ENCODE assay signal across 25 mouse cellular contexts in the genomic region with DNA sequence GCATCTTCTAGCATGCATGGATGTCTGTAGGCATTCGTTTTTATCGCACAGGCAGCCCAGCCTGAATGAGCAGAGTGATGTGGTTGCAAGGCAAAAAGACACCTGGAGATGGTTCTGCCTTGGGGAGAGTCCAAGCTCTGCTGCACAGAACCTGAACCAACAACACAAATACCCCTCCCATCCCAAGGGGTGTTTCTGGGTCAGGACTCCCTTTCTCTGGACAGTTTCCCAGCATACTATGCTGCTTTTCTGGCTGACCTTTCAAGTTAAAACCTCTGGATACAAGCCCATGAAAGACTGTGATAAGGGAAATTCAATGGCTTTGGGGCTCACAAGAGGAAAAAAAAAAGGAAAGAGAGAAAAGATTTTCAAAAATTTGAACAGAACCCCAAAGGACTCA. TPM values are rescaled to one million over a fixed set of nuclear protein-coding genes. Genes with fewer than 3 reads are reported as not detected.
DNase-seq lines count a peak whose midpoint lies in the region; ATAC-seq and TF ChIP-seq lines count a peak whose summit lies in the region.
"Had no signal": no experiment of that assay in that cellular context is flagged by ENCODE, and none has a peak within 500 bp of the region (broad histone marks: within the 10 kb centered on the region; RNA-seq: fewer than 3 reads in every experiment).

No protein-coding gene starts in this region.

- H3K4me1 ChIP-seq in kidney, adult 2 months (ENCODE audit: control insufficient read depth, insufficient read depth, low read length) = 0 out of 2 replicates have a peak, but pooled peaks cover 12% of the 10 kb centered on the region
- no peaks in the 10 kb centered on the region for H3K4me1 ChIP-seq in liver, adult 2 months (ENCODE audit: control insufficient read depth, insufficient read depth, low read length)
- H3K4me1 ChIP-seq in liver, postnatal 0 days (ENCODE audit: insufficient read depth) = 0 out of 2 replicates have a peak, but pooled peaks cover 3% of the 10 kb centered on the region

- H3K4me3 ChIP-seq in gastrocnemius, adult 2 months = no peak overlapping the region
- H3K4me3 ChIP-seq in kidney, adult 2 months (ENCODE audit: insufficient read depth, low read depth, low read length) = no peak overlapping the region
- H3K4me3 ChIP-seq in liver, adult 2 months (ENCODE audit: insufficient read depth, low read depth, low read length) = no peak overlapping the region
- no peak overlapping the region for H3K4me3 ChIP-seq in liver, postnatal 0 days (ENCODE audit: low read depth, low read length)
- H3K4me3 ChIP-seq: forebrain, embryonic 13.5 days; heart, embryonic 13.5 days; midbrain, embryonic 15.5 days; neural tube, embryonic 15.5 days; stomach, embryonic 15.5 days had no signal

- no peak overlapping the region for H3K9ac ChIP-seq in liver, adult 2 months (ENCODE audit: low read depth, low read length)
- H3K9ac ChIP-seq in liver, postnatal 0 days (replicated peaks) = no peak overlapping the region
- H3K9ac ChIP-seq: forebrain, embryonic 13.5 days; heart, embryonic 13.5 days; midbrain, embryonic 15.5 days; neural tube, embryonic 15.5 days; stomach, embryonic 15.5 days had no signal

- no peak overlapping the region for H3K4me2 ChIP-seq in liver, postnatal 0 days (ENCODE audit: low read depth, low read length)
- H3K4me2 ChIP-seq: forebrain, embryonic 13.5 days; heart, embryonic 13.5 days; liver, embryonic 11.5 days; midbrain, embryonic 15.5 days; neural tube, embryonic 15.5 days; stomach, embryonic 15.5 days had no signal

- DNase-seq in adrenal gland, adult 2 months = peak; percentile 62
- DNase-seq in adrenal gland, postnatal 25 days = no peak
- DNase-seq in gastrocnemius, adult 2 months = peak; percentile 28
- no peak for DNase-seq in gastrocnemius, postnatal 25 days
- DNase-seq in kidney, adult 2 months = peak; percentile 38
- DNase-seq in kidney, postnatal 4 days = no peak
- peak; percentile 94 for DNase-seq in liver, adult 2 months (ENCODE audit: extremely low read depth, low read depth, low spot score)
- no peak for DNase-seq in liver, postnatal 0 days
- DNase-seq: cerebellum, adult 2 months; cerebellum, postnatal 14 days; retina, postnatal 1 day; right cerebral cortex, postnatal 14 days had no signal

- H3K36me3 ChIP-seq in kidney, adult 2 months (ENCODE audit: control insufficient read depth, insufficient read depth, low read length) = no peaks in the 10 kb centered on the region
- H3K36me3 ChIP-seq in liver, adult 2 months (ENCODE audit: control insufficient read depth, insufficient read depth, low read length) = no peaks in the 10 kb centered on the region
- no peaks in the 10 kb centered on the region for H3K36me3 ChIP-seq in liver, postnatal 0 days (replicated peaks; ENCODE audit: insufficient read depth, low read length)
- H3K36me3 ChIP-seq: heart, embryonic 13.5 days; midbrain, embryonic 15.5 days; neural tube, embryonic 15.5 days; stomach, embryonic 15.5 days had no signal

- TF ChIP-seq POLR2A in kidney, adult 2 months (IDR thresholded peaks at IDR 0.05; ENCODE audit: low read depth, low read length) = no peak
- TF ChIP-seq POLR2A in liver, adult 2 months (IDR thresholded peaks at IDR 0.05; ENCODE audit: extremely low read depth, insufficient read depth, low read length) = no peak

- intact Hi-C loops in gastrocnemius, adult 2 months (cut with DNase I) = loop anchor here (10.0 kb wide), 2 partner anchors 187 to 357 kb away; no protein-coding TSS in a partner anchor

- H3K9me3 ChIP-seq in liver, postnatal 0 days (ENCODE audit: low read length) = no peaks in the 10 kb centered on the region
- H3K9me3 ChIP-seq: forebrain, embryonic 13.5 days; heart, embryonic 13.5 days; midbrain, embryonic 15.5 days; neural tube, embryonic 15.5 days; stomach, embryonic 15.5 days had no signal

- TF ChIP-seq EP300 in liver, postnatal 0 days (IDR thresholded peaks at IDR 0.05; ENCODE audit: low read depth) = no peak

- H3K27ac ChIP-seq in gastrocnemius, adult 2 months = no peak overlapping the region
- no peak overlapping the region for H3K27ac ChIP-seq in kidney, adult 2 months (ENCODE audit: insufficient read depth, low read depth, low read length)
- no peak overlapping the region for H3K27ac ChIP-seq in liver, adult 2 months (replicated peaks; ENCODE audit: insufficient read depth, low read depth, low read length)
- no peak overlapping the region for H3K27ac ChIP-seq in liver, postnatal 0 days (ENCODE audit: low read depth)
- H3K27ac ChIP-seq: forebrain, embryonic 13.5 days; heart, embryonic 13.5 days; macrophage; midbrain, embryonic 15.5 days; neural tube, embryonic 15.5 days; stomach, embryonic 15.5 days had no signal

- H3K79me2 ChIP-seq in liver, adult 2 months (ENCODE audit: control insufficient read depth, insufficient read depth, low read length) = peaks cover 9% of the 10 kb centered on the region; the same call in 1 of the 2 replicates

- no peak for TF ChIP-seq CTCF in gastrocnemius, adult 2 months (IDR thresholded peaks at IDR 0.05)
- no peak for TF ChIP-seq CTCF in kidney, adult 2 months (conservative IDR thresholded peaks at IDR 0.05; ENCODE audit: insufficient read depth, insufficient read length, low read depth, low read length)
- no peak for TF ChIP-seq CTCF in liver, adult 2 months (IDR thresholded peaks at IDR 0.05; ENCODE audit: low read depth, low read length)
- no peak for TF ChIP-seq CTCF in liver, postnatal 0 days (IDR thresholded peaks at IDR 0.05; ENCODE audit: low read depth)

- no peaks in the 10 kb centered on the region for H3K27me3 ChIP-seq in kidney, adult 2 months (replicated peaks; ENCODE audit: control insufficient read depth, insufficient read depth, low read length)
- no peaks in the 10 kb centered on the region for H3K27me3 ChIP-seq in liver, adult 2 months (ENCODE audit: control insufficient read depth, insufficient read depth, low read length)
- H3K27me3 ChIP-seq in liver, postnatal 0 days (ENCODE audit: insufficient read depth, low read length) = peaks cover 7% of the 10 kb centered on the region; the same call in 1 of the 2 replicates
- H3K27me3 ChIP-seq: CH12.LX; forebrain, embryonic 13.5 days; heart, embryonic 13.5 days; neural tube, embryonic 15.5 days; stomach, embryonic 15.5 days had no signal

- ATAC-seq in liver, postnatal 0 days = no peak
- ATAC-seq: activated CD4-positive, CD25-positive, alpha-beta regulatory T cell, adult 4 months; forebrain, embryonic 13.5 days; hindbrain, embryonic 16.5 days; lung, postnatal 0 days; midbrain, embryonic 15.5 days had no signal

- 70% methylated on average over 2 of the region's 2 CpGs for WGBS in kidney, adult 2 months
- 16% methylated on average over 2 of the region's 2 CpGs for WGBS in liver, adult 2 months
- WGBS in liver, postnatal 0 days (ENCODE audit: insufficient replicate concordance) = 86% methylated on average over 2 of the region's 2 CpGs

RNA-seq across cellular contexts. Expression of a gene that starts 6.1 kb away (rescaled TPM):
- 100 to 1,000 TPM; 145 to 165 TPM for total RNA-seq in adrenal gland, adult 2 months (2021)
- 47.6 and 62.0 TPM in 2 replicates for polyA plus RNA-seq in adrenal gland, adult 2 months (2012; rRNA removed)
- total RNA-seq in adrenal gland, postnatal 25 days (2021) = 185 and 217 TPM in 2 replicates
- total RNA-seq in gastrocnemius, adult 2 months (2021) = 1 to 10 TPM; 1.9 to 4.0 TPM
- 1 to 10 TPM; 4.4 to 4.9 TPM for total RNA-seq in gastrocnemius, postnatal 25 days (2021)
- polyA plus RNA-seq in kidney, adult 2 months (2012; rRNA removed) = 9.4 and 10.0 TPM in 2 replicates
- 9.9 and 10.8 TPM in 2 replicates for total RNA-seq in liver, adult 2 months (2014; rRNA removed)
- 4.2 and 4.7 TPM in 2 replicates for polyA plus RNA-seq in liver, adult 2 months (2012; rRNA removed)
- 3.8 and 4.1 TPM in 2 replicates for polyA plus RNA-seq in liver, postnatal 0 days (2015; fragmentation: Nextera tagmentation; extraction: Ambion mirVana)
- total RNA-seq: CH12.LX; megakaryocyte-erythroid progenitor cell, adult 5-6 weeks had no signal
- polyA plus RNA-seq: activated CD4-positive, CD25-positive, alpha-beta regulatory T cell, adult 4 months; C2C12; macrophage had no signal

Comparison
In these comparisons a context has a peak if more than half of its experiments do, and no peak if none do; other contexts are left out.
1. DNase-seq: peak in adrenal gland, adult 2 months (single experiment), gastrocnemius, adult 2 months (single experiment), kidney, adult 2 months (single experiment) and liver, adult 2 months (single experiment); none in adrenal gland, postnatal 25 days (single experiment), gastrocnemius, postnatal 25 days (single experiment), kidney, postnatal 4 days (0 of 2) and liver, postnatal 0 days (single experiment).
2. RNA of a gene that starts 6.1 kb away (total RNA-seq): 185 to 217 TPM in adrenal gland, postnatal 25 days and 145 to 165 TPM in adrenal gland, adult 2 months; 9.9 to 10.8 TPM in liver, adult 2 months, 4.4 to 4.9 TPM in gastrocnemius, postnatal 25 days and 1.9 to 4.0 TPM in gastrocnemius, adult 2 months; every median in the first group is over 10 times any median in the second.